Mouse (Mus musculus) liver, embryonic 14.5 days (tissue): Measurements from ENCODE around the gene Pepd.

Experiments used
- CTCF ChIP-seq: IDR thresholded peaks from 2 replicates; pipeline ENCODE4 v1.5.1; 2016; ENCODE audit warnings: antibody characterized with exemption, low read depth, control low read depth
- EP300 ChIP-seq: IDR thresholded peaks from 2 replicates; pipeline ENCODE4 v1.6.1; 2016; ENCODE audit warnings: antibody characterized with exemption, low read depth

DNA sequence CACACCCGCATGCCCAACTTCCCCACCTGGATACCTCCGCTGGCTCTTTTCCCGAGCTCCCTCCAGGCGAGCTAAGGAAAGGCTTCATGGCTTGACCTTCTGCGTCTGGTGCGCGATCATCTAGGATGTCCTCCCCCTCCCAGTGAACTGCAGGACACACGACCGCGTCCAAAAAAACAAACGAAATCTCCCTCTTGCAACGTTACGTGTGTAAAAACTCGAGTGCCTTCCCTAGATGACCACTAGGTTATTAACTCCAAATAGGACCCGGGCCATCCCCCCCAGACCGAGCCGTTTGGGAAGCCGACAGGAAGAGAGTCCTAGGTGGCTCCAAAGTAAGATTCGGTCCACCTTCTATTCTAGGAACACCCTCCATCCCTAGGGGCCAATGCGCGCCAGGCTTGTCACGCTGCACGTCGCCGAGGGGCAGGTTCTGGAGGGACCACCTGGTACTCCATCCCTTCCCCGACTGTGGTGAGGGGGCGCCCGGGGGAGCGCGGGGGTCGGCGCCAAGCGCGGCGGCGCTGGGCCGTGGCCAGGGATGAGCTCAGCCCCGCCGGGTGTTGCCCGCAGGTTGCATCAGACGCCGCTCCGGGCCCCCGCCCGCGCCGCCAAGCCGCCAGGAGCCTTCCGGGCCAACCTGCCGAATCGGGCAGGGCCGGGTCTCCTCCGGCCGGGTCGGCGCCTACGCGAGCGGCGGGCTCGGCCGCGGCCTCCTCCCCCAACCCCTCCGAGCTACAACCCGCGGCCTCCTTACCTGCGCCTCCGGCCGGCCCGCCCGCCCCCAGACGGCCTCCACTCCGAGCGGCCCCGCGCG lies 143.6 kb downstream of the Pepd start:
- TF ChIP-seq CTCF (no peak), EP300 (no peak)
